Mouse (Mus musculus) adrenal gland, postnatal 4 days (tissue): ENCODE measurements around the gene Olfr970. TPM values are rescaled to one million over a fixed set of nuclear protein-coding genes. Genes with fewer than 3 reads are reported as not detected.
"Not testable (repeated sequence)": the region's sequence is repeated elsewhere in the genome, so short reads cannot be mapped to it uniquely, and the experiment has no call there.

Source experiments
- DNase-seq, 2 experiments: peaks; one replicate each; pipeline ENCODE4 v3.0.0; 2021 to 2022; ENCODE audit warnings: low spot score in 2 of 2, mixed read lengths in 2 of 2
- long read RNA-seq, 2 experiments: library from polyadenylated mRNA; stranded (forward); transcript quantifications; one replicate each; pipeline ENCODE4 v2.0.0; 2021
- total RNA-seq, 2 experiments: library from RNA; stranded (reverse); gene quantifications; 2 replicates each; pipeline ENCODE4 v1.2.3; 2021

Gene Olfr970
- total RNA-seq = not detected
- long read RNA-seq, experiment 1 = 0 reads
- long read RNA-seq, experiment 2 = 0 reads

GRCm38 (mm10) chr9:39808560-39808959 is at the start of gene Olfr970:
Olfr970 (plus strand) TSS chr9:39808860.
- DNase-seq = no peak

- no peak for DNase-seq
These were observed 25.5 kb upstream of the Olfr970 start, which contains the start of gene Olfr968 for GRCm38 (mm10) chr9:39783153-39783552. Olfr968 (minus strand) TSS chr9:39783253.

- no peak for DNase-seq
These were observed 18.1 kb upstream of the Olfr970 start, which contains the start of gene Olfr969 for GRCm38 (mm10) chr9:39790558-39790957. Olfr969 (plus strand) TSS chr9:39790945.

- DNase-seq = not testable (repeated sequence)
These were observed 27.9 kb downstream of the Olfr970 start, which contains the start of gene Olfr971 for GRCm38 (mm10) chr9:39836576-39836975. Olfr971 (plus strand) TSS chr9:39836876.

GRCm38 (mm10) chr9:39866122-39866521 is 57.5 kb downstream of the Olfr970 start, which contains the start of gene Olfr972:
Olfr972 (plus strand) TSS chr9:39866422.
- no peak for DNase-seq

Other genes starting within 250 kb of the Olfr970 start
- not detected for gene Olfr959, start 233.3 kb upstream of the Olfr970 start, total RNA-seq
- gene AW551984, start 204.5 kb upstream of the Olfr970 start, total RNA-seq = 10 to 100 TPM; 38.8 to 48.6 TPM
- gene Olfr148, start 198.2 kb upstream of the Olfr970 start, total RNA-seq = not detected
- not detected for gene Olfr960, start 187.5 kb upstream of the Olfr970 start, total RNA-seq
- gene Olfr961, start 163.8 kb upstream of the Olfr970 start, total RNA-seq = not detected
- gene Olfr963, start 141.7 kb upstream of the Olfr970 start, total RNA-seq = not detected
- gene Olfr149, start 101.7 kb upstream of the Olfr970 start, total RNA-seq = not detected
- gene Olfr965, start 97.5 kb upstream of the Olfr970 start, total RNA-seq = not detected
- not detected for gene Olfr150, start 77.9 kb upstream of the Olfr970 start, total RNA-seq
- gene Olfr967, start 62.6 kb upstream of the Olfr970 start, total RNA-seq = not detected
- not detected for gene Olfr968, start 25.6 kb upstream of the Olfr970 start, total RNA-seq
- gene Olfr969, start 17.9 kb upstream of the Olfr970 start, total RNA-seq = not detected
- not detected for gene Olfr971, start 28.0 kb downstream of the Olfr970 start, total RNA-seq
- not detected for gene Olfr972, start 57.6 kb downstream of the Olfr970 start, total RNA-seq
- not detected for gene Olfr229, start 98.5 kb downstream of the Olfr970 start, total RNA-seq
- gene Olfr974, start 128.6 kb downstream of the Olfr970 start, total RNA-seq = not detected
- gene Olfr975, start 143.2 kb downstream of the Olfr970 start, total RNA-seq = not detected
- not detected for gene Olfr976, start 152.3 kb downstream of the Olfr970 start, total RNA-seq
- gene Olfr978, start 183.3 kb downstream of the Olfr970 start, total RNA-seq = not detected
- not detected for gene Olfr979, start 194.6 kb downstream of the Olfr970 start, total RNA-seq
- gene Olfr980, start 200.7 kb downstream of the Olfr970 start, total RNA-seq = not detected
- gene Olfr981, start 212.6 kb downstream of the Olfr970 start, total RNA-seq = not detected